Mouse (Mus musculus) lung, postnatal 10 days (tissue): ENCODE data around the gene Tshz2.

ENCODE experiments used
- DNase-seq: peaks from one replicate; pipeline ENCODE4 v3.0.0; 2021

Gene Tshz2

GRCm38 (mm10) chr2:170022953-170023352, 390.1 kb downstream of the Tshz2 start:
- DNase-seq = no peak

- no peak for DNase-seq
Observed at GRCm38 (mm10) chr2:170023741-170024140, 390.9 kb downstream of the Tshz2 start.

- peak; percentile 52 for DNase-seq
Observed at GRCm38 (mm10) chr2:170024939-170025338, 392.1 kb downstream of the Tshz2 start.

GRCm38 (mm10) chr2:170025896-170026295, 393.1 kb downstream of the Tshz2 start:
- no peak for DNase-seq

- DNase-seq = no peak
Observed at GRCm38 (mm10) chr2:170027837-170028236, 395.0 kb downstream of the Tshz2 start.

GRCm38 (mm10) chr2:170028488-170029303, 395.9 kb downstream of the Tshz2 start:
- no peak for DNase-seq

GRCm38 (mm10) chr2:170029304-170029856, 396.6 kb downstream of the Tshz2 start:
- DNase-seq = no peak

- DNase-seq = no peak
Observed at GRCm38 (mm10) chr2:170031226-170031625, 398.4 kb downstream of the Tshz2 start.

GRCm38 (mm10) chr2:170031872-170032271, 399.1 kb downstream of the Tshz2 start:
- no peak for DNase-seq

- peak; percentile 61 for DNase-seq
Observed at GRCm38 (mm10) chr2:170033219-170033618, 400.4 kb downstream of the Tshz2 start.

GRCm38 (mm10) chr2:170034794-170035193, 402.0 kb downstream of the Tshz2 start:
- no peak for DNase-seq

- DNase-seq = no peak
Observed at GRCm38 (mm10) chr2:170036791-170037241, 404.0 kb downstream of the Tshz2 start.

- no peak for DNase-seq
Observed at GRCm38 (mm10) chr2:170037346-170037745, 404.5 kb downstream of the Tshz2 start.

GRCm38 (mm10) chr2:170039772-170040171, 407.0 kb downstream of the Tshz2 start:
- no peak for DNase-seq

- peak; percentile 68 for DNase-seq
Observed at GRCm38 (mm10) chr2:170041101-170041500, 408.3 kb downstream of the Tshz2 start.

GRCm38 (mm10) chr2:170042471-170043213, 409.8 kb downstream of the Tshz2 start:
- DNase-seq = no peak

GRCm38 (mm10) chr2:170043290-170043689, 410.5 kb downstream of the Tshz2 start:
- no peak for DNase-seq

- no peak for DNase-seq
Observed at GRCm38 (mm10) chr2:170045896-170046295, 413.1 kb downstream of the Tshz2 start.

- DNase-seq = no peak
Observed at GRCm38 (mm10) chr2:170046371-170047145, 413.7 kb downstream of the Tshz2 start.

GRCm38 (mm10) chr2:170048831-170049230, 416.0 kb downstream of the Tshz2 start:
- DNase-seq = no peak

- DNase-seq = no peak
Observed at GRCm38 (mm10) chr2:170050651-170051050, 417.8 kb downstream of the Tshz2 start.

GRCm38 (mm10) chr2:170051441-170051840, 418.6 kb downstream of the Tshz2 start:
- no peak for DNase-seq

GRCm38 (mm10) chr2:170054943-170055342, 422.1 kb downstream of the Tshz2 start:
- no peak for DNase-seq
